Mouse (Mus musculus) cortical plate, adult 2 months (tissue): Measurements from ENCODE around the gene Chtop.

Source experiments
- CTCF ChIP-seq: fragments of 200-500 bp; IDR thresholded peaks from 2 replicates; pipeline ENCODE4 v1.5.1; 2011; ENCODE audit warnings: mild to moderate bottlenecking, control low read depth, low read length; ENCODE audit not compliant: insufficient read depth; ENCODE audit errors: extremely low read depth
- POLR2A ChIP-seq: fragments of 200-500 bp; IDR thresholded peaks from 2 replicates; pipeline ENCODE4 v1.6.1; 2011; ENCODE audit warnings: mild to moderate bottlenecking, low read length, control low read depth; ENCODE audit not compliant: insufficient read depth; ENCODE audit errors: extremely low read depth

DNA sequence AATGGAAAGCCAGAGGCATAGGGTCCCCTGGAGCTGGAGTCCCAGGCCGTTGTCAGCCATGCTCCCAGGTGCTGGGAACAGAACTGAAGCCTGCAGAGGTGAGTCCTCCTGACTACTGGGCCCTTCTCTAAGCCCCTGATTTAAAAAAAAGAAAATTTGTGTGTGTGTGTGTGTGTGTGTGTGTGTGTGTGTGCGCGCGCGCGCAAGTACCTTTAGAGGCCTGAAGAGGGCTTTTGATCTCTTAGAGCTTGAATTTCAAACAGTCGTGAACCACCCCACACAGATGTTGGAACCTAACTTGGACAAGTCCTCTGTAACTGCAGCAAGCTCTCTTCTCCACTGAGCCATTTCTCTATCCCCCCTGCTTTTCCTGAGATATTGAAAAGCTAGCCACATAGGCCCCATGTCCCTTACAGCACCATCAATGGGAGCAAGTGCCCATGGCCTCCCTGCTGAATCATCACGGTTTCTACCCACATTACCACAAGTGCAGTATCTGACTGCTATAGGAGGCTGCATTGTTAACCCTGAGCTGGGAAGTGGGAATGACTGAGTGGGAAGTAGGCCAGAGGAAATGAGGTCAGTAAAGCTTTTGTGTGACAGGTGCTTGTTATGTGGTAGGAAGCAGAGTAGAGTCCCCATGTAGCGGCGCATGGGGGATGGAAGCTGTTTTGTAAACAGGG lies 41.5 kb downstream of the Chtop start:
- TF ChIP-seq CTCF (no peak), POLR2A (no peak)
